Mouse (Mus musculus) ES-E14 (cell line): ENCODE measurements around the gene Bola1. TPM values are rescaled to one million over a fixed set of nuclear protein-coding genes. Genes with fewer than 3 reads are reported as not detected.

Experiments
- DNase-seq: peaks from one replicate; pipeline ENCODE4 v3.0.0-alpha.2; 2013; ENCODE audit warnings: low read depth, low spot score
- H3K27ac ChIP-seq: 2 replicates; pipeline ENCODE4 v1.5.1; 2012; ENCODE audit warnings: low read depth, mild to moderate bottlenecking, low read length, moderate library complexity, mixed read lengths; ENCODE audit not compliant: poor library complexity, insufficient read depth, severe bottlenecking
- H3K36me3 ChIP-seq: 2 replicates; pipeline ENCODE4 v1.6.1; 2012; ENCODE audit warnings: mild to moderate bottlenecking, low read length, moderate library complexity, mixed read lengths; ENCODE audit not compliant: control insufficient read depth, poor library complexity, insufficient read depth, severe bottlenecking
- H3K4me1 ChIP-seq, 2 experiments: fragments of 150-350 bp in 1 of 2; sonication (generic) in 1 of 2; 2 replicates each; pipeline ENCODE4 v1.6.1; 2012; ENCODE audit warnings: low read length in 2 of 2, mild to moderate bottlenecking in 1 of 2, mixed read lengths in 1 of 2; ENCODE audit not compliant: control insufficient read depth in 2 of 2, insufficient read depth in 2 of 2, poor library complexity in 1 of 2
- H3K4me3 ChIP-seq, 2 experiments: fragments of 150-350 bp in 1 of 2; sonication (generic) in 1 of 2; 2 replicates each; pipeline ENCODE4 v1.5.1; 2012; ENCODE audit warnings: low read length in 2 of 2, low read depth in 1 of 2, mild to moderate bottlenecking in 1 of 2, mixed read lengths in 1 of 2; ENCODE audit not compliant: insufficient read depth in 1 of 2, poor library complexity in 1 of 2, severe bottlenecking in 1 of 2
- H3K9ac ChIP-seq: 2 replicates; pipeline ENCODE4 v1.6.1; 2012; ENCODE audit warnings: low read depth, mild to moderate bottlenecking, low read length, mixed read lengths; ENCODE audit not compliant: poor library complexity, insufficient read depth, severe bottlenecking
- H3K9me3 ChIP-seq: fragments of 150-350 bp; sonication (generic); 2 replicates; pipeline ENCODE4 v1.6.1; 2012; ENCODE audit warnings: low read depth, mild to moderate bottlenecking, low read length; ENCODE audit not compliant: control insufficient read depth, insufficient read depth
- CHD2 ChIP-seq: IDR thresholded peaks from 2 replicates; pipeline ENCODE4 v1.6.1; 2014; ENCODE audit warnings: mild to moderate bottlenecking, low read depth, low read length, inconsistent platforms
- HCFC1 ChIP-seq: IDR thresholded peaks from 2 replicates; pipeline ENCODE4 v1.6.1; 2012; ENCODE audit warnings: low read length, inconsistent platforms, borderline replicate concordance; ENCODE audit not compliant: insufficient read depth
- MAFK ChIP-seq: IDR thresholded peaks from 2 replicates; pipeline ENCODE4 v1.6.1; 2014; ENCODE audit warnings: mild to moderate bottlenecking, low read depth, low read length, inconsistent platforms; ENCODE audit not compliant: insufficient read depth
- ZC3H11A ChIP-seq: IDR thresholded peaks from 2 replicates; pipeline ENCODE4 v1.6.1; 2012; ENCODE audit warnings: low read depth, mild to moderate bottlenecking, inconsistent platforms, low read length, borderline replicate concordance
- ZNF384 ChIP-seq: IDR thresholded peaks from 2 replicates; pipeline ENCODE4 v1.6.1; 2012; ENCODE audit warnings: low read depth, low read length, inconsistent platforms
- in situ Hi-C, 2 experiments: fragments of 600-800 bp; cut with MboI; formaldehyde crosslinking; loops; one replicate each; pipeline ENCODE4 v1.15.1; 2025; ENCODE audit warnings: low sequenced_read_pairs in 2 of 2, inconsistent platforms in 1 of 2; ENCODE audit not compliant: unreplicated experiment in 2 of 2
- total RNA-seq: library from RNA; depleted of rRNA; stranded (reverse); fragments of 300-350 nt; gene quantifications from 2 replicates; pipeline ENCODE4 v1.2.3, GENCODE M21; 2012

The Bola1 gene
- total RNA-seq, 1 experiment: 76.4 TPM

- peaks cover 0 to 9% of the 10 kb centered on the region in 2 experiments; a peak in 2 of 4 replicates for H3K4me1 ChIP-seq
- no peak overlapping the region for H3K4me3 ChIP-seq
- in situ Hi-C loops: no loop called here
- DNase-seq: no peak
- H3K9ac ChIP-seq: no peak overlapping the region
- H3K27ac ChIP-seq: peak overlapping the region; percentile 47; the same call in 1 of the 2 replicates
- no peaks in the 10 kb centered on the region for H3K9me3 ChIP-seq
- no peaks in the 10 kb centered on the region for H3K36me3 ChIP-seq
- TF ChIP-seq MAFK: no peak; the same call in 1 of the 2 replicates
- TF ChIP-seq ZC3H11A: no peak
- TF ChIP-seq HCFC1: no peak
- no peak for TF ChIP-seq ZNF384
- TF ChIP-seq CHD2: no peak
Observed at GRCm38 (mm10) chr3:96226695-96227648, 7.5 kb upstream of the Bola1 start.

DNA sequence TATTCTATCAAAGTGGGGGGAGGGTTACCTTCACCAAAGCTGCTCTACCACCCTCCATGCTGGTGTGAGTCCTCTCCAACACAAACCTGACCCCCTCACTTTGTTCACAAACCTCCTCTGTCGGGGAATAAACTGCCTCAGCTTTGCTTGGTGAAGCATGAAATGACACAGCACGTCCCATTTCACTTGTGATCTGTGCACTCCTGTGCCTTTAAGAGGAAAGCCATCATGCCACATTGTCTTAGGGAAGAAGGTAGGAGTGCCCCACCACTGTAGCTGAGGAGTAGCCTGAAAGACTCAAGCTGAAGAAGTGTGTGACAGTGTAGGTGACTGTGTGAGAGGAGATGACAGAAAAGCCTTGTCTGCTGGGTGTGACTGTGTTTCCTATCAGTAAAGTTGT lies 5.9 kb upstream of the Bola1 start:
- Histone ChIP-seq H3K36me3 (no peaks in the 10 kb centered on the region), H3K4me3 (no peak overlapping the region), H3K27ac (no peak overlapping the region), H3K9ac (no peak overlapping the region), H3K9me3 (no peaks in the 10 kb centered on the region), H3K4me1 (peaks cover 0 to 11% of the 10 kb centered on the region in 2 experiments; a peak in 2 of 4 replicates)
- in situ Hi-C loops: no loop called here
- no peak for DNase-seq
- TF ChIP-seq HCFC1 (no peak), MAFK (no peak), ZNF384 (no peak), ZC3H11A (no peak), CHD2 (no peak)

- H3K4me1 ChIP-seq: peaks cover 0 to 11% of the 10 kb centered on the region in 2 experiments; a peak in 2 of 4 replicates
- no peaks in the 10 kb centered on the region for H3K36me3 ChIP-seq
- H3K9ac ChIP-seq: no peak overlapping the region
- in situ Hi-C loops: no loop called here
- no peak for TF ChIP-seq HCFC1
- no peak for TF ChIP-seq ZNF384
- no peak for TF ChIP-seq ZC3H11A
- no peak for TF ChIP-seq MAFK
- H3K27ac ChIP-seq: no peak overlapping the region
- no peaks in the 10 kb centered on the region for H3K9me3 ChIP-seq
- no peak for DNase-seq
- H3K4me3 ChIP-seq: no peak overlapping the region
Observed at GRCm38 (mm10) chr3:96222774-96223173, 3.3 kb upstream of the Bola1 start.

DNA sequence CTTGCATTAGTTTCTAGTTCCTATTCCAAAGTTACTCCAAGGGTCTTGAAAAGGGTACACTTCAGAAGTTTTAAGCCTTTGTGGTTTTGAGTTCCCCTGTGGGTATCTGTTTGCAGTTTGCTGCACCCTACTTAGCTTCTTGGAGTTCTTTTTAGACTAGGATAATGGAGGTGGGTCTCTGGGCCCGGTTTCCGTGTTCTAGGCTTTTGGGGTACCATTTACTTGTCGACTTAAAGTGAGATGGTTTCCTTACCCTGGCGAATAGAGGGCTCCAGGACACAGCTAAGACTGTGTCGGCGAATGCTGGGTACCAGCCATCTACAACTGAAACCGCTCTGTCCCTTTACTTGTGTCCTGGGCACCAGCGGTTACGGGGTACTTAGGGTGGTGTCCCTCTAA lies 2.1 kb upstream of the Bola1 start:
- TF ChIP-seq MAFK (no peak), HCFC1 (no peak), CHD2 (no peak), ZC3H11A (no peak), ZNF384 (no peak)
- peak overlapping the region; percentile 20; the same call in 1 of the 2 replicates for H3K27ac ChIP-seq
- in situ Hi-C loops: no loop called here
- H3K4me1 ChIP-seq: peaks cover 0 to 7% of the 10 kb centered on the region in 2 experiments; a peak in 2 of 4 replicates
- peak overlapping the region; percentile 55 to 75 for H3K4me3 ChIP-seq
- no peaks in the 10 kb centered on the region for H3K9me3 ChIP-seq
- H3K9ac ChIP-seq: peak overlapping the region; percentile 61
- H3K36me3 ChIP-seq: no peaks in the 10 kb centered on the region
- no peak for DNase-seq
